Mouse (Mus musculus): ENCODE data around the gene Creb3l2. TPM values are rescaled to one million over a fixed set of nuclear protein-coding genes. Genes with fewer than 3 reads are reported as not detected.

Creb3l2 gene
- polyA plus RNA-seq, 1 experiment from 2014 or later: 33.1 TPM

GRCm38 (mm10) chr6:37322088-37322487 lies 119.9 kb downstream of the Creb3l2 start:
- WGBS: 87% methylated on average over 9 of the region's 9 CpGs
- H3K4me3 ChIP-seq (ENCODE audit: low read depth, low read length): no peak overlapping the region
- DNase-seq: no peak
- ATAC-seq (ENCODE audit: insufficient read depth): no peak
- H3K4me1 ChIP-seq (ENCODE audit: insufficient read depth): no peaks in the 10 kb centered on the region
- H3K9ac ChIP-seq: no peak overlapping the region
- no peak overlapping the region for H3K27ac ChIP-seq (ENCODE audit: low read depth)
- no peak overlapping the region for H3K4me2 ChIP-seq
- TF ChIP-seq CTCF (IDR thresholded peaks at IDR 0.05; ENCODE audit: low read depth): no peak
- H3K9me3 ChIP-seq (ENCODE audit: low read depth, low read length): no peaks in the 10 kb centered on the region
- no peaks in the 10 kb centered on the region for H3K36me3 ChIP-seq (ENCODE audit: insufficient read depth)
- H3K27me3 ChIP-seq (ENCODE audit: insufficient read depth, low read length): no peaks in the 10 kb centered on the region

GRCm38 (mm10) chr6:37317904-37318303 lies 124.0 kb downstream of the Creb3l2 start:
- Histone ChIP-seq H3K9me3 (ENCODE audit: low read depth, low read length) (no peaks in the 10 kb centered on the region), H3K27ac (ENCODE audit: low read depth) (no peak overlapping the region), H3K4me1 (ENCODE audit: insufficient read depth) (no peaks in the 10 kb centered on the region), H3K9ac (no peak overlapping the region), H3K4me3 (ENCODE audit: low read depth, low read length) (no peak overlapping the region), H3K4me2 (no peak overlapping the region), H3K36me3 (ENCODE audit: insufficient read depth) (no peaks in the 10 kb centered on the region), H3K27me3 (ENCODE audit: insufficient read depth, low read length) (no peaks in the 10 kb centered on the region)
- DNase-seq (no peak), ATAC-seq (ENCODE audit: insufficient read depth) (no peak)
- WGBS: 67% methylated on average over 5 of the region's 5 CpGs
- no peak for TF ChIP-seq CTCF (IDR thresholded peaks at IDR 0.05; ENCODE audit: low read depth)

- no peak for TF ChIP-seq CTCF (IDR thresholded peaks at IDR 0.05; ENCODE audit: low read depth)
- DNase-seq (no peak), ATAC-seq (ENCODE audit: insufficient read depth) (no peak)
- Histone ChIP-seq H3K9ac (no peak overlapping the region), H3K4me3 (ENCODE audit: low read depth, low read length) (no peak overlapping the region), H3K4me2 (no peak overlapping the region), H3K36me3 (ENCODE audit: insufficient read depth) (no peaks in the 10 kb centered on the region), H3K27ac (ENCODE audit: low read depth) (no peak overlapping the region), H3K4me1 (ENCODE audit: insufficient read depth) (no peaks in the 10 kb centered on the region), H3K27me3 (ENCODE audit: insufficient read depth, low read length) (no peaks in the 10 kb centered on the region), H3K9me3 (ENCODE audit: low read depth, low read length) (no peaks in the 10 kb centered on the region)
These were observed 126.5 kb downstream of the Creb3l2 start for GRCm38 (mm10) chr6:37315440-37315839.

GRCm38 (mm10) chr6:37310601-37311000 lies 131.3 kb downstream of the Creb3l2 start:
- no peak overlapping the region for H3K4me3 ChIP-seq (ENCODE audit: low read depth, low read length)
- no peaks in the 10 kb centered on the region for H3K4me1 ChIP-seq (ENCODE audit: insufficient read depth)
- no peak for TF ChIP-seq CTCF (IDR thresholded peaks at IDR 0.05; ENCODE audit: low read depth)
- 85% methylated on average over 4 of the region's 4 CpGs for WGBS
- no peak overlapping the region for H3K27ac ChIP-seq (ENCODE audit: low read depth)
- no peaks in the 10 kb centered on the region for H3K36me3 ChIP-seq (ENCODE audit: insufficient read depth)
- DNase-seq: no peak
- H3K4me2 ChIP-seq: no peak overlapping the region
- H3K27me3 ChIP-seq (ENCODE audit: insufficient read depth, low read length): no peaks in the 10 kb centered on the region
- no peaks in the 10 kb centered on the region for H3K9me3 ChIP-seq (ENCODE audit: low read depth, low read length)
- H3K9ac ChIP-seq: no peak overlapping the region
- ATAC-seq (ENCODE audit: insufficient read depth): no peak

- 75% methylated on average over 1 of the region's 1 CpGs for WGBS
- no peak for DNase-seq
These were observed 135.3 kb downstream of the Creb3l2 start for GRCm38 (mm10) chr6:37306616-37307015.

GRCm38 (mm10) chr6:37300492-37300891 lies 141.5 kb downstream of the Creb3l2 start:
- Histone ChIP-seq H3K9ac (no peak overlapping the region), H3K27ac (ENCODE audit: low read depth) (no peak overlapping the region), H3K36me3 (ENCODE audit: insufficient read depth) (no peaks in the 10 kb centered on the region), H3K9me3 (ENCODE audit: low read depth, low read length) (no peaks in the 10 kb centered on the region), H3K27me3 (ENCODE audit: insufficient read depth, low read length) (peaks cover 53% of the 10 kb centered on the region), H3K4me1 (ENCODE audit: insufficient read depth) (0 out of 2 replicates have a peak, but pooled peaks cover 4% of the 10 kb centered on the region), H3K4me3 (ENCODE audit: low read depth, low read length) (no peak overlapping the region; the same call in 1 of the 2 replicates), H3K4me2 (peak overlapping the region; percentile 91; the same call in 1 of the 2 replicates)
- 15% methylated on average over 13 of the region's 13 CpGs for WGBS
- TF ChIP-seq CTCF (IDR thresholded peaks at IDR 0.05; ENCODE audit: low read depth): no peak
- DNase-seq (no peak), ATAC-seq (ENCODE audit: insufficient read depth) (no peak)

More at GRCm38 (mm10) chr6:37306616-37307015, 135.3 kb downstream of the Creb3l2 start:
- Histone ChIP-seq H3K9me3 (ENCODE audit: low read depth, low read length) (no peaks in the 10 kb centered on the region), H3K4me2 (no peak overlapping the region), H3K36me3 (ENCODE audit: insufficient read depth) (no peaks in the 10 kb centered on the region), H3K4me3 (ENCODE audit: low read depth, low read length) (no peak overlapping the region), H3K4me1 (ENCODE audit: insufficient read depth) (no peaks in the 10 kb centered on the region), H3K27ac (ENCODE audit: low read depth) (no peak overlapping the region), H3K9ac (no peak overlapping the region), H3K27me3 (ENCODE audit: insufficient read depth, low read length) (peaks cover 6% of the 10 kb centered on the region)
- no peak for ATAC-seq (ENCODE audit: insufficient read depth)
- TF ChIP-seq CTCF (IDR thresholded peaks at IDR 0.05; ENCODE audit: low read depth): no peak

- Histone ChIP-seq H3K4me2 (peak within 1 kb of the TSS; percentile 91), H3K4me3 (ENCODE audit: low read depth, low read length) (peak within 1 kb of the TSS; percentile 56), H3K27ac (ENCODE audit: low read depth) (no peak within 1 kb of the TSS), H3K27me3 (ENCODE audit: insufficient read depth, low read length) (peaks cover 53% of the 10 kb centered on the region), H3K4me1 (ENCODE audit: insufficient read depth) (0 out of 2 replicates have a peak, but pooled peaks cover 4% of the 10 kb centered on the region), H3K9ac (peak within 1 kb of the TSS; percentile 41), H3K9me3 (ENCODE audit: low read depth, low read length) (no peaks in the 10 kb centered on the region), H3K36me3 (ENCODE audit: insufficient read depth) (no peaks in the 10 kb centered on the region)
- WGBS: under 1% methylated on average over 65 of the region's 65 CpGs
- DNase-seq (peak; percentile 39), ATAC-seq (ENCODE audit: insufficient read depth) (peak; percentile 66)
- TF ChIP-seq CTCF (IDR thresholded peaks at IDR 0.05; ENCODE audit: low read depth): no peak
These were observed 142.2 kb downstream of the Creb3l2 start, which contains the start of gene Dgki for GRCm38 (mm10) chr6:37299562-37300390. Dgki (minus strand) TSS chr6:37300184.

Measured in lung, embryonic 14.5 days (tissue).